Mouse (Mus musculus) MEL (cell line): ENCODE data around the gene Kdm5b. TPM values are rescaled to one million over a fixed set of nuclear protein-coding genes. Genes with fewer than 3 reads are reported as not detected.
A peak's percentile ranks its signal among the peaks of the same experiment; 100 is the strongest.
"Not testable (repeated sequence)": the region's sequence is repeated elsewhere in the genome, so short reads cannot be mapped to it uniquely, and the experiment has no call there.

Source experiments
- DNase-seq: peaks from one replicate; pipeline ENCODE4 v3.0.0; 2011; ENCODE audit warnings: low read depth, low spot score
- H3K27ac ChIP-seq: 2 replicates; pipeline ENCODE4 v1.5.1; 2012; ENCODE audit warnings: low read depth, mild to moderate bottlenecking, control low read depth, low read length, moderate library complexity; ENCODE audit not compliant: control insufficient read depth
- H3K27me3 ChIP-seq, 2 experiments: fragments of 150-350 bp in 1 of 2; sonication (generic) in 1 of 2; 2 replicates each; pipeline ENCODE4 v1.6.1; 2012; ENCODE audit warnings: low read length in 2 of 2, mild to moderate bottlenecking in 2 of 2, improper control_type of control experiment in 1 of 2, moderate library complexity in 1 of 2; ENCODE audit not compliant: insufficient read depth in 2 of 2, control insufficient read depth in 1 of 2
- H3K36me3 ChIP-seq, 2 experiments: 2 replicates each; pipeline ENCODE4 v1.6.1; 2012 to 2014; ENCODE audit warnings: low read length in 2 of 2, improper control_type of control experiment in 1 of 2, inconsistent platforms in 1 of 2, mild to moderate bottlenecking in 1 of 2; ENCODE audit not compliant: insufficient read depth in 2 of 2, control insufficient read depth in 1 of 2
- H3K4me1 ChIP-seq, 2 experiments: fragments of 150-350 bp in 1 of 2; sonication (generic) in 1 of 2; 2 replicates each; pipeline ENCODE4 v1.6.1; 2012; ENCODE audit warnings: low read length in 2 of 2, improper control_type of control experiment in 1 of 2, mild to moderate bottlenecking in 1 of 2; ENCODE audit not compliant: insufficient read depth in 2 of 2, control insufficient read depth in 1 of 2
- H3K4me3 ChIP-seq, 2 experiments: fragments of 150-350 bp in 1 of 2; sonication (generic) in 1 of 2; 2 replicates each; pipeline ENCODE4 v1.5.1; 2012; ENCODE audit warnings: low read depth in 2 of 2, low read length in 2 of 2, mild to moderate bottlenecking in 2 of 2, moderate library complexity in 2 of 2, control low read depth in 1 of 2, improper control_type of control experiment in 1 of 2; ENCODE audit not compliant: control insufficient read depth in 1 of 2, insufficient read depth in 1 of 2
- H3K79me2 ChIP-seq: 2 replicates; pipeline ENCODE4 v1.6.1; 2012; ENCODE audit warnings: mild to moderate bottlenecking, low read length, moderate library complexity; ENCODE audit not compliant: control insufficient read depth, poor library complexity, insufficient read depth
- H3K9ac ChIP-seq: 2 replicates; pipeline ENCODE4 v1.6.1; 2012; ENCODE audit warnings: low read depth, mild to moderate bottlenecking, control low read depth, low read length, moderate library complexity; ENCODE audit not compliant: control insufficient read depth, poor library complexity, severe bottlenecking
- H3K9me3 ChIP-seq: fragments of 150-350 bp; sonication (generic); replicated peaks from 2 replicates; pipeline ENCODE4 v1.6.1; 2012; ENCODE audit warnings: mild to moderate bottlenecking, low read length, improper control_type of control experiment, moderate library complexity; ENCODE audit not compliant: insufficient read depth
- CTCF ChIP-seq, 3 experiments: IDR thresholded peaks in 2 of 3; conservative IDR thresholded peaks in 1 of 3; 2 replicates each; pipeline ENCODE4 v1.5.1; 2011 to 2012; ENCODE audit warnings: low read length in 3 of 3, low read depth in 2 of 3, mild to moderate bottlenecking in 2 of 3, improper control_type of control experiment in 1 of 3, inconsistent platforms in 1 of 3, mixed read lengths in 1 of 3, moderate library complexity in 1 of 3; ENCODE audit not compliant: control insufficient read depth in 1 of 3, insufficient read depth in 1 of 3, poor library complexity in 1 of 3, severe bottlenecking in 1 of 3
- ELF1 ChIP-seq: IDR thresholded peaks from 2 replicates; pipeline ENCODE4 v1.6.1; 2014; ENCODE audit warnings: low read depth, mild to moderate bottlenecking, inconsistent platforms, low read length, improper control_type of control experiment, moderate library complexity
- EP300 ChIP-seq, 2 experiments: IDR thresholded peaks; 2 replicates each; pipeline ENCODE4 v1.6.1; 2011; ENCODE audit warnings: improper control_type of control experiment in 2 of 2, low read length in 2 of 2, low read depth in 1 of 2, mild to moderate bottlenecking in 1 of 2
- ETS1 ChIP-seq: IDR thresholded peaks from 2 replicates; pipeline ENCODE4 v1.6.1; 2012; ENCODE audit warnings: low read depth, mild to moderate bottlenecking, inconsistent platforms, low read length, improper control_type of control experiment, moderate library complexity
- GATA1 ChIP-seq: IDR thresholded peaks from 2 replicates; pipeline ENCODE4 v1.6.1; 2011; ENCODE audit warnings: low read depth, low read length, improper control_type of control experiment
- HCFC1 ChIP-seq: IDR thresholded peaks from 2 replicates; pipeline ENCODE4 v1.6.1; 2012; ENCODE audit warnings: low read depth, mild to moderate bottlenecking, inconsistent platforms, low read length, improper control_type of control experiment, moderate library complexity
- JUND ChIP-seq: IDR thresholded peaks from 2 replicates; pipeline ENCODE4 v1.6.1; 2011; ENCODE audit warnings: low read depth, mild to moderate bottlenecking, improper control_type of control experiment, low read length
- KAT2A ChIP-seq: conservative IDR thresholded peaks from 2 replicates; pipeline ENCODE4 v1.6.1; 2012; ENCODE audit warnings: low read depth, low read length, improper control_type of control experiment, inconsistent platforms
- MEF2A ChIP-seq: IDR thresholded peaks from 2 replicates; pipeline ENCODE4 v1.6.1; 2014; ENCODE audit warnings: low read depth, mild to moderate bottlenecking, inconsistent platforms, low read length, improper control_type of control experiment; ENCODE audit not compliant: poor library complexity, insufficient replicate concordance, severe bottlenecking; ENCODE audit errors: extremely low read depth
- MXI1 ChIP-seq: IDR thresholded peaks from 2 replicates; pipeline ENCODE4 v1.6.1; 2011; ENCODE audit warnings: mild to moderate bottlenecking, low read depth, low read length, improper control_type of control experiment
- MYC ChIP-seq: IDR thresholded peaks from 2 replicates; pipeline ENCODE4 v1.6.1; 2011; ENCODE audit warnings: low read depth, mild to moderate bottlenecking, low read length, improper control_type of control experiment, moderate library complexity
- POLR2AphosphoS2 ChIP-seq: IDR thresholded peaks from 2 replicates; pipeline ENCODE4 v1.6.1; 2011; ENCODE audit warnings: low read length, improper control_type of control experiment
- POLR2AphosphoS5 ChIP-seq: IDR thresholded peaks from 2 replicates; pipeline ENCODE4 v1.6.1; 2012; ENCODE audit warnings: low read depth, borderline replicate concordance, mild to moderate bottlenecking, inconsistent platforms, low read length, moderate library complexity, mixed read lengths
- RAD21 ChIP-seq: IDR thresholded peaks from 2 replicates; pipeline ENCODE4 v1.6.1; 2011; ENCODE audit warnings: mild to moderate bottlenecking, low read depth, low read length, improper control_type of control experiment
- RCOR1 ChIP-seq: IDR thresholded peaks from 2 replicates; pipeline ENCODE4 v1.6.1; 2012; ENCODE audit warnings: low read depth, mild to moderate bottlenecking, inconsistent platforms, low read length, improper control_type of control experiment
- SIN3A ChIP-seq: IDR thresholded peaks from 2 replicates; pipeline ENCODE4 v1.6.1; 2012; ENCODE audit warnings: low read length, improper control_type of control experiment, inconsistent platforms
- SMC3 ChIP-seq: IDR thresholded peaks from 2 replicates; pipeline ENCODE4 v1.6.1; 2011; ENCODE audit warnings: low read depth, low read length, improper control_type of control experiment
- TBP ChIP-seq: IDR thresholded peaks from 2 replicates; pipeline ENCODE4 v1.8.0; 2011; ENCODE audit warnings: low read depth, low read length, improper control_type of control experiment
- TCF12 ChIP-seq: IDR thresholded peaks from 2 replicates; pipeline ENCODE4 v1.6.1; 2014; ENCODE audit warnings: low read depth, mild to moderate bottlenecking, inconsistent platforms, low read length, improper control_type of control experiment, moderate library complexity
- UBTF ChIP-seq: IDR thresholded peaks from 2 replicates; pipeline ENCODE4 v1.6.1; 2012; ENCODE audit warnings: low read depth, mild to moderate bottlenecking, inconsistent platforms, low read length, improper control_type of control experiment, moderate library complexity, borderline replicate concordance; ENCODE audit not compliant: insufficient read depth
- ZC3H11A ChIP-seq: IDR thresholded peaks from 2 replicates; pipeline ENCODE4 v1.6.1; 2012; ENCODE audit warnings: low read depth, mild to moderate bottlenecking, inconsistent platforms, low read length, improper control_type of control experiment
- ZNF384 ChIP-seq: IDR thresholded peaks from 2 replicates; pipeline ENCODE4 v1.6.1; 2012; ENCODE audit warnings: low read depth, mild to moderate bottlenecking, inconsistent platforms, low read length, improper control_type of control experiment
- polyA plus RNA-seq, 2 experiments: library from polyadenylated mRNA; stranded (reverse) in 1 of 2; unstranded in 1 of 2; fragments of >175 nt in 1 of 2; fragments of >200 nt in 1 of 2; gene quantifications; 2 replicates each; pipeline versions ENCODE4 v1.2.1 to v1.2.4; 2012; ENCODE audit warnings: low replicate concordance in 2 of 2, low read depth in 1 of 2; ENCODE audit not compliant: insufficient read length in 2 of 2, insufficient read depth in 1 of 2, missing spikeins in 1 of 2
- total RNA-seq: library from RNA; depleted of rRNA; stranded (reverse); fragments of 300-350 nt; gene quantifications from 2 replicates; pipeline ENCODE4 v1.2.3, GENCODE M21; 2012

Gene Kdm5b
- total and polyA plus RNA-seq, 3 experiments = 25.5 to 48.6 (median 31.8) TPM

- H3K4me3 ChIP-seq = peak overlapping the region; percentile 21 to 27; a peak in 1 of 4 replicates
These were observed 41.3 kb upstream of the Kdm5b start for GRCm38 (mm10) chr1:134518677-134519076.

GRCm38 (mm10) chr1:134519201-134519600 is 40.8 kb upstream of the Kdm5b start:
- H3K4me3 ChIP-seq, H3K9ac ChIP-seq, H3K27me3 ChIP-seq, H3K79me2 ChIP-seq, H3K9me3 ChIP-seq, DNase-seq: not testable (repeated sequence)
- Histone ChIP-seq H3K27ac (peak overlapping the region; percentile 84), H3K4me1 (peaks cover 23 to 29% of the 10 kb centered on the region in 2 experiments), H3K36me3 (peaks cover 0 to 24% of the 10 kb centered on the region in 2 experiments; a peak in 2 of 4 replicates)

More at GRCm38 (mm10) chr1:134518677-134519076, 41.3 kb upstream of the Kdm5b start:
- Histone ChIP-seq H3K79me2 (no peaks in the 10 kb centered on the region), H3K27me3 (no peaks in the 10 kb centered on the region), H3K9ac (peak overlapping the region; percentile 58), H3K27ac (peak overlapping the region; percentile 84), H3K9me3 (no peaks in the 10 kb centered on the region), H3K4me1 (peaks cover 23 to 32% of the 10 kb centered on the region in 2 experiments), H3K36me3 (peaks cover 0 to 26% of the 10 kb centered on the region in 2 experiments; a peak in 2 of 4 replicates)
- peak; percentile 95 for DNase-seq
- TF ChIP-seq TBP = peak; percentile 57; the same call in 1 of the 2 replicates
- TF ChIP-seq POLR2AphosphoS2 = no peak
- peak; percentile 55 for TF ChIP-seq TCF12
- TF ChIP-seq HCFC1 = 0 out of 2 replicates have a peak, but pooled peaks have one; percentile 34
- peak; percentile 97 for TF ChIP-seq ZNF384
- peak; percentile 74 for TF ChIP-seq ZC3H11A
- peak; percentile 17 to 68; a peak in 3 of 4 replicates for TF ChIP-seq EP300 (IDR thresholded peaks at IDR 0.05; ENCODE audit: low read depth in 1 of 2, low read length in 2 of 2)
- no peak for TF ChIP-seq MEF2A
- peak; percentile 73 for TF ChIP-seq SMC3
- peak; percentile 86 for TF ChIP-seq RAD21
- 0 out of 2 replicates have a peak, but pooled peaks have one; percentile 25 for TF ChIP-seq MYC
- 0 out of 2 replicates have a peak, but pooled peaks have one; percentile 36 for TF ChIP-seq GATA1
- peak; percentile 63; the same call in 1 of the 2 replicates for TF ChIP-seq ELF1
- TF ChIP-seq JUND = peak; percentile 67; the same call in 1 of the 2 replicates
- TF ChIP-seq MXI1 = no peak
- no peak for TF ChIP-seq UBTF
- TF ChIP-seq KAT2A = no peak
- peak; percentile 77 to 87 (median 86) for TF ChIP-seq CTCF (IDR thresholded peaks at IDR 0.05 in 2 of 3, conservative IDR thresholded peaks at IDR 0.05 in 1 of 3; ENCODE audit: control insufficient read depth in 1 of 3, insufficient read depth in 1 of 3, low read depth in 2 of 3, low read length in 3 of 3, poor library complexity in 1 of 3, severe bottlenecking in 1 of 3)
- peak; percentile 76 for TF ChIP-seq SIN3A
- no peak for TF ChIP-seq POLR2AphosphoS5
- peak; percentile 45; the same call in 1 of the 2 replicates for TF ChIP-seq RCOR1
- TF ChIP-seq ETS1 = peak; percentile 93
